Mouse (Mus musculus): ENCODE measurements around the gene Cyp2j9. TPM values are rescaled to one million over a fixed set of nuclear protein-coding genes. Genes with fewer than 3 reads are reported as not detected.
"Not testable (repeated sequence)": the region's sequence is repeated elsewhere in the genome, so short reads cannot be mapped to it uniquely, and the experiment has no call there.

Cyp2j9 gene
- polyA plus RNA-seq (2015; fragmentation: Nextera tagmentation; extraction: Ambion mirVana): 4.3 and 5.6 TPM in 2 replicates

- ATAC-seq (replicated peaks): peak; percentile 93
- no peaks in the 10 kb centered on the region for H3K36me3 ChIP-seq (replicated peaks)
- WGBS: 5% methylated on average over 18 of the region's 18 CpGs
- 0 out of 2 replicates have a peak within 1 kb of the TSS, but pooled peaks have one; percentile 5 for H3K27ac ChIP-seq
- peak within 1 kb of the TSS; percentile 28; the same call in 1 of the 2 replicates for H3K9ac ChIP-seq
- H3K4me2 ChIP-seq: peak within 1 kb of the TSS; percentile 55
- no peaks in the 10 kb centered on the region for H3K27me3 ChIP-seq (replicated peaks)
- H3K4me3 ChIP-seq: peak within 1 kb of the TSS; percentile 33
- no peaks in the 10 kb centered on the region for H3K9me3 ChIP-seq
- no peaks in the 10 kb centered on the region for H3K4me1 ChIP-seq
Observed at GRCm38 (mm10) chr4:96590911-96591790, at the start of gene Cyp2j9. Gene Cyp2j9, minus strand, starts transcription at chr4:96591578.

DNA sequence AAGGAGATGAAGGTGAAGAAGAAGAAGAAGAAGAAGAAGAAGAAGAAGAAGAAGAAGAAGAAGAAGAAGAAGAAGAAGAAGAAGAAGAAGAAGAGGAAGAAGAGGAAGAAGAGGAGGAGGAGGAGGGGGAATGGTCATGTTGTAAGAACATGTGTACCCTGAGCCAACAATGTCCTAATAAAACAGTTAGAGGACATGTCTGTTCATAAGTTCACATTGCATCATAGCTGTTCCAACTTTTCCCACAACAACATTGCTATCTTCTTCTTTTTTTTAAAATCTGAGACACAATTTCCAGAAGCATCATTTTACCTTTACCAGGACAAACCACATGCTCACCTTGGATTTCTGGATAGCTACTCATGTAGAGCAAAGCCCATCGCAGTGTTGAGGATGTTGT is 44.1 kb upstream of the Cyp2j9 start:
- no peaks in the 10 kb centered on the region for H3K4me1 ChIP-seq
- no peaks in the 10 kb centered on the region for H3K9me3 ChIP-seq
- WGBS: 75% methylated on average over 1 of the region's 1 CpGs
- no peak for ATAC-seq (replicated peaks)
- H3K4me3 ChIP-seq: no peak overlapping the region
- H3K9ac ChIP-seq: no peak overlapping the region
- H3K27ac ChIP-seq: no peak overlapping the region
- H3K36me3 ChIP-seq (replicated peaks): no peaks in the 10 kb centered on the region
- no peak overlapping the region for H3K4me2 ChIP-seq
- H3K27me3 ChIP-seq (replicated peaks): no peaks in the 10 kb centered on the region

- no peak for ATAC-seq (replicated peaks)
- Histone ChIP-seq H3K4me1 (no peaks in the 10 kb centered on the region), H3K27ac (no peak overlapping the region), H3K4me2 (no peak overlapping the region), H3K27me3 (replicated peaks) (no peaks in the 10 kb centered on the region), H3K9me3 (no peaks in the 10 kb centered on the region), H3K36me3 (replicated peaks) (no peaks in the 10 kb centered on the region), H3K4me3 (no peak overlapping the region), H3K9ac (no peak overlapping the region)
- WGBS: 95% methylated on average over 1 of the region's 1 CpGs
Observed at GRCm38 (mm10) chr4:96622474-96622873, 31.1 kb upstream of the Cyp2j9 start.

GRCm38 (mm10) chr4:96591791-96592150 is 393 bp upstream of the Cyp2j9 start:
- Histone ChIP-seq H3K9ac (no peak overlapping the region), H3K27ac (no peak overlapping the region)
- peak; percentile 84 for ATAC-seq (replicated peaks)

GRCm38 (mm10) chr4:96581425-96582088 is 9.8 kb downstream of the Cyp2j9 start:
- no peak overlapping the region for H3K27ac ChIP-seq
- no peaks in the 10 kb centered on the region for H3K9me3 ChIP-seq
- ATAC-seq (replicated peaks): no peak
- H3K4me2 ChIP-seq: no peak overlapping the region
- no peaks in the 10 kb centered on the region for H3K27me3 ChIP-seq (replicated peaks)
- H3K4me1 ChIP-seq: no peaks in the 10 kb centered on the region
- no peak overlapping the region for H3K4me3 ChIP-seq
- H3K9ac ChIP-seq: no peak overlapping the region
- no peaks in the 10 kb centered on the region for H3K36me3 ChIP-seq (replicated peaks)
- WGBS: 47% methylated on average over 1 of the region's 1 CpGs

More at GRCm38 (mm10) chr4:96591791-96592150, 393 bp upstream of the Cyp2j9 start:
- WGBS: 12% methylated on average over 4 of the region's 4 CpGs
- Histone ChIP-seq H3K36me3 (replicated peaks) (no peaks in the 10 kb centered on the region), H3K4me1 (no peaks in the 10 kb centered on the region), H3K4me2 (peak overlapping the region; percentile 55), H3K27me3 (replicated peaks) (no peaks in the 10 kb centered on the region), H3K4me3 (peak overlapping the region; percentile 33), H3K9me3 (no peaks in the 10 kb centered on the region)

- not testable (repeated sequence) for H3K4me1 ChIP-seq; H3K27me3 ChIP-seq (replicated peaks); H3K27ac ChIP-seq; H3K4me2 ChIP-seq; H3K9ac ChIP-seq; H3K4me3 ChIP-seq; H3K9me3 ChIP-seq; ATAC-seq (replicated peaks); H3K36me3 ChIP-seq (replicated peaks)
- 57% methylated on average over 6 of the region's 6 CpGs for WGBS
Observed at GRCm38 (mm10) chr4:96580351-96580750, 11.0 kb downstream of the Cyp2j9 start.

- Histone ChIP-seq H3K4me2 (no peak overlapping the region), H3K9ac (no peak overlapping the region), H3K36me3 (replicated peaks) (no peaks in the 10 kb centered on the region), H3K4me1 (no peaks in the 10 kb centered on the region), H3K27ac (no peak overlapping the region), H3K27me3 (replicated peaks) (no peaks in the 10 kb centered on the region), H3K9me3 (no peaks in the 10 kb centered on the region), H3K4me3 (no peak overlapping the region)
- 65% methylated on average over 3 of the region's 3 CpGs for WGBS
- ATAC-seq (replicated peaks): no peak
Observed at GRCm38 (mm10) chr4:96569442-96569841, 21.9 kb downstream of the Cyp2j9 start.

DNA sequence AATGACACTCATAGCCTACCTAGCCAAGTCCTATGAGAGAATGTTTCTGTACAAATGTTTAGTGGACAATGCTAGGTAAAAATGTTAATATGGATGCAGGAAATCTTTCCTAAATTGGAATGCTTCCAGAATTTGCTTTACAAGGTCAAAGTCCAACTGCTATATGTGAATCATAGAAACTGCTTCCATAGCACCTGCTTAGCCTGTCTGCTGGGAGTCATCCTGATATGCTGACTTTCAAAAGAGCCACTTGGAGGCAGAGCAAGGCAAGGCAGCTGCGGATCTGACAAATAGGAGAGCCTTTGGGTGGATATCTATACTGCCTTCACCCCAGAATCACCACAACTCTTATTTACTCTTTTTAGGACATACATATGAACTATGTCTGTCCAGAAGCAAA is 23.4 kb downstream of the Cyp2j9 start:
- Histone ChIP-seq H3K9ac (no peak overlapping the region), H3K4me1 (no peaks in the 10 kb centered on the region), H3K36me3 (replicated peaks) (no peaks in the 10 kb centered on the region), H3K9me3 (no peaks in the 10 kb centered on the region), H3K27ac (no peak overlapping the region), H3K27me3 (replicated peaks) (no peaks in the 10 kb centered on the region), H3K4me2 (no peak overlapping the region), H3K4me3 (no peak overlapping the region)
- no peak for ATAC-seq (replicated peaks)
- 82% methylated on average over 1 of the region's 1 CpGs for WGBS

- no peak for ATAC-seq (replicated peaks)
Observed at GRCm38 (mm10) chr4:96565808-96566207, 25.6 kb downstream of the Cyp2j9 start.

DNA sequence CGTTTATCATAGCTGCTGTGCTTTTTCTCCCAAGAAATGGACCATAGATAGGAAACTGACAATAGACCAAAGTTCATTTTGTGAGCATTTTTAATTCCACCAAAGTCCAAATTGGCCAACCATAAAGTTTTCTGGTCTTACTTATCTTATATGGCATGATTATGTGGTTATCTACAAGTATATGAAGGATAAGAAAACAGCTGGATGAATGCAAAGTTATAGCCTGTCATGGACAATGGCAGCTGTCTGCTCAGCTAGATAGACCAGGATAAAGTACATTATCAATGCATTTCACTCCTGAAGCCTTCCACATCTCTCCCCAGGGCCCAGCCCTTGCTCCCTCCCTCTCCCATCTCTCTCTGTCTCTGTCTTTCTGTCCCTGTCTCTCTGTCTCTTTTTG is 30.9 kb downstream of the Cyp2j9 start:
- Histone ChIP-seq H3K27ac (no peak overlapping the region), H3K9ac (no peak overlapping the region), H3K27me3 (replicated peaks) (no peaks in the 10 kb centered on the region), H3K4me2 (no peak overlapping the region), H3K4me1 (no peaks in the 10 kb centered on the region), H3K36me3 (replicated peaks) (no peaks in the 10 kb centered on the region), H3K9me3 (no peaks in the 10 kb centered on the region), H3K4me3 (no peak overlapping the region)
- no peak for ATAC-seq (replicated peaks)
- WGBS: 90% methylated on average over 1 of the region's 1 CpGs

More at GRCm38 (mm10) chr4:96565808-96566207, 25.6 kb downstream of the Cyp2j9 start:
- Histone ChIP-seq H3K27me3 (replicated peaks) (no peaks in the 10 kb centered on the region), H3K4me3 (no peak overlapping the region), H3K27ac (no peak overlapping the region), H3K9ac (no peak overlapping the region), H3K9me3 (no peaks in the 10 kb centered on the region), H3K4me1 (no peaks in the 10 kb centered on the region), H3K36me3 (replicated peaks) (no peaks in the 10 kb centered on the region), H3K4me2 (no peak overlapping the region)

DNA sequence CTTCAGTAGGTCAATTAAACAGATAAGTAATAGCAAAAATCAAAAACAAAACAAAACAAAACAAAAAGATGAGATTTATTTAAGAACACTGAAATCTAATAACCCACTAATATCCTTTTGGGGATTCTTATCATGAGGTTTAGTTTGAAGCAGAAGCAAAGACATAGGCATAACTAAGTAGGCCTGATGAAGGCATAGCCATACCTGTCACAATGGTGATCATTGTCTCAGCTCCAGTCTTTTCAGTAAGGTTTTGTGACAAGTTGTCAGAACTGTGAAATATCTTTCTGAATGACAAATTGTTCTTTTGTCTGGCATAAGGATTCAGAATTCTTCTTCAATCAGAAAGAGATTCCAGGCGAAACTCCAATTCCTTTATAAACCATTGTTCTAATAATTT is 31.6 kb downstream of the Cyp2j9 start:
- Histone ChIP-seq H3K36me3 (replicated peaks) (no peaks in the 10 kb centered on the region), H3K9me3 (no peaks in the 10 kb centered on the region), H3K9ac (no peak overlapping the region), H3K27me3 (replicated peaks) (no peaks in the 10 kb centered on the region), H3K4me2 (no peak overlapping the region), H3K27ac (no peak overlapping the region), H3K4me3 (no peak overlapping the region), H3K4me1 (no peaks in the 10 kb centered on the region)
- no peak for ATAC-seq (replicated peaks)
- WGBS: 82% methylated on average over 1 of the region's 1 CpGs

GRCm38 (mm10) chr4:96553133-96553819 is 38.1 kb downstream of the Cyp2j9 start, which contains the start of gene Cyp2j6:
Gene Cyp2j6, minus strand, starts transcription at chr4:96553661.
- no peaks in the 10 kb centered on the region for H3K36me3 ChIP-seq (replicated peaks)
- H3K9me3 ChIP-seq: no peaks in the 10 kb centered on the region
- H3K9ac ChIP-seq: peak within 1 kb of the TSS; percentile 70
- H3K4me2 ChIP-seq: peak within 1 kb of the TSS; percentile 76
- WGBS: 3% methylated on average over 16 of the region's 16 CpGs
- peak within 1 kb of the TSS; percentile 54 for H3K4me3 ChIP-seq
- peak; percentile 96 for ATAC-seq (replicated peaks)
- no peaks in the 10 kb centered on the region; the same call in 1 of the 2 replicates for H3K4me1 ChIP-seq
- peak within 1 kb of the TSS; percentile 61 for H3K27ac ChIP-seq
- no peaks in the 10 kb centered on the region for H3K27me3 ChIP-seq (replicated peaks)

Data from midbrain, embryonic 15.5 days (tissue).